Mouse (Mus musculus) lung, adult 2 months (tissue): Measurements from ENCODE around the gene Wasl. TPM values are rescaled to one million over a fixed set of nuclear protein-coding genes. Genes with fewer than 3 reads are reported as not detected.

Experiments
- DNase-seq: peaks from one replicate; pipeline ENCODE4 v3.0.0; 2022
- H3K4me1 ChIP-seq: fragments of 200-500 bp; 2 replicates; pipeline ENCODE4 v1.6.1; 2011; ENCODE audit warnings: low read length; ENCODE audit not compliant: control insufficient read depth, insufficient read depth
- H3K4me3 ChIP-seq: fragments of 200-500 bp; replicated peaks from 2 replicates; pipeline ENCODE3; 2011; ENCODE audit warnings: low read depth, mild to moderate bottlenecking, control low read depth, low read length; ENCODE audit errors: extremely low read depth
- CTCF ChIP-seq: fragments of 200-500 bp; IDR thresholded peaks from 2 replicates; pipeline ENCODE4 v1.5.1; 2011; ENCODE audit warnings: mild to moderate bottlenecking, low read length, control low read depth; ENCODE audit not compliant: insufficient read depth
- POLR2A ChIP-seq: fragments of 200-500 bp; IDR thresholded peaks from 2 replicates; pipeline ENCODE4 v1.6.1; 2011; ENCODE audit warnings: low read depth, mild to moderate bottlenecking, control low read depth, low read length, borderline replicate concordance; ENCODE audit errors: extremely low read depth
- WGBS: fragments of 180-500 bp; shearing (Covaris S2); methylation state at CpG from one replicate; pipeline ENCODE4 v1.1.7; 2018; 5-methylcytosine and 5-hydroxymethylcytosine counted together
- polyA plus RNA-seq: library from polyadenylated mRNA; depleted of rRNA; stranded (reverse); fragments of >200 nt; gene quantifications from 2 replicates; pipeline ENCODE4 v1.2.3, GENCODE M21; 2012

Wasl gene
- polyA plus RNA-seq, 1 experiment: 70.0 TPM

- WGBS: 67% methylated on average over 4 of the region's 4 CpGs
Measured at GRCm38 (mm10) chr6:24608129-24608528, 56.7 kb downstream of the Wasl start.

DNA sequence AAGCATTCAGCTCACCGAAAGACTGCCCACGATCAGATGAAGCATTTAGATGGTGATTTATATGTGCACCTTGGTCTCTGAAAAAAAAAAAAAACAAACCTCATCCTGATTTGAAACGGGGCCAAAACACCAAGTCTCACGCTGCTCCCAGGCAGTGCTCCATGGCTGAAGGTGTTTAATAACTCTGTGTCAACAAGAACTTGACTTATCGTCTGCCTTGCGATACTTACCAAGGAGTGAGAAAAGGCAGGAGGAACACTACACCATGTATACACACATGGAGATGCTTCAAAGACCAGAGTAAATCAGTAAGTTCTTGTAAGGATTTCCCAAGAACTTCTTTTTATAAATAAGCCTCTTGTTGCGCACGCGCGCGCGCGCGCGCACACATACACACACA, 57.3 kb downstream of the Wasl start:
- no peak overlapping the region for H3K4me3 ChIP-seq
- DNase-seq: no peak
- TF ChIP-seq POLR2A (no peak), CTCF (no peak)
- peaks cover 6% of the 10 kb centered on the region; the same call in 1 of the 2 replicates for H3K4me1 ChIP-seq
- 64% methylated on average over 15 of the region's 15 CpGs for WGBS

More at GRCm38 (mm10) chr6:24608129-24608528, 56.7 kb downstream of the Wasl start:
- H3K4me1 ChIP-seq: peaks cover 5% of the 10 kb centered on the region; the same call in 1 of the 2 replicates
- TF ChIP-seq CTCF: no peak
- TF ChIP-seq POLR2A: no peak
- DNase-seq: no peak
- H3K4me3 ChIP-seq: no peak overlapping the region

DNA sequence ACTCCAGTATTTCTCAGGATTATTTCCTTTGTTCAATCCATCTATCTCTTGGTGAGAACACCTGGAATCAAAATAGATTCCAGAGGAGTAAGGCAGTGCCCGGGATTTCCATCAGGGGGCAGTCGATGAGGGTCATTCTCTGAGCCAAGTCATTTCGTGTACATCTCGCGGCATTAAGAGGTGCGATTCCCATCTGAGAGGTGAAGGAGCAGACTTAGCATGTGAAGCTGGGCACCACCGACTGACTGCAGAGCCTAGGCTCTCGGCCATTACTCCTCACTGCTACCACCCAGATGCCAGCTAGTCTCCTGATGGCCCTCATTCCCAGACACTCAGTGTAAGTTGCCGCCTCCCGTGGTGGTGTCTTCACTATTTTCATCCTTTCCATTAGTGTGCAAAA, 58.3 kb downstream of the Wasl start:
- Histone ChIP-seq H3K4me3 (no peak overlapping the region), H3K4me1 (peaks cover 4% of the 10 kb centered on the region; the same call in 1 of the 2 replicates)
- DNase-seq: no peak
- TF ChIP-seq CTCF: no peak
- TF ChIP-seq POLR2A: no peak
- WGBS: 66% methylated on average over 10 of the region's 10 CpGs

DNA sequence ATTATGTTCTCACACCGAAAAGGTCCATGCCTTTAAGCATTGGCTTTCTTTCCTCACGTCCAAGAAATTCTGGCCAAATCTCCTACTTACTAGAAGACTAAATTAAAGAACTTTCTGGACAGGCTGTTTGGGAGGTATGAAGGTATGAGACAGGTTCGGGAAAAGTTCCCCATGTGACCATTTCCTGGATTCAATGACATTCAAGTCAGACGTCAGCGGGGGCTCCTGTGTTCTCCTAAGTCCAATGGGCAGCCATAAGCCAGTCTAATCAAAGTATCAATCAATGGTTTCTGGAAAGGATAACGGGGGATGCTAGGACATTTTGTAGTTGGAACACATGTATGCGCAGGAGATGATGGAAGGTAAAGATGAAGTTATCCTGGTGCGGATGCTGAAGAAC, 59.2 kb downstream of the Wasl start:
- no peak for DNase-seq
- Histone ChIP-seq H3K4me1 (peaks cover 4% of the 10 kb centered on the region), H3K4me3 (no peak overlapping the region)
- WGBS: 91% methylated on average over 8 of the region's 8 CpGs
- TF ChIP-seq CTCF (no peak), POLR2A (no peak)

DNA sequence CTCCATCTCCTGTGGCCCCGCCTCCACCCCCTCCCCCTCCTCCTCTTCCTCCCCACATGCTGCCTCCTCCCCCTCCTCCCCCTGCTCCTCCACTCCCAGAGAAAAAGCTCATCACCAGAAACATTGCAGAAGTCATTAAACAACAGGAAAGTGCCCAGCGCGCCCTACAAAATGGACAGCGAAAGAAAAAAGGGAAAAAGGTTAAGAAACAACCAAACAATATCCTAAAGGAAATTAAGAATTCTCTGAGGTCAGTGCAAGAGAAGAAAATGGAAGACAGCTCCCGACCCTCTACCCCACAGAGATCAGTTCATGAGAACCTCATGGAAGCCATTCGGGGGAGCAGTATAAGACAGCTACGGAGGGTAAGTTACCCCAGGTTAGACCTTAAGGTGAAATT, 60.5 kb downstream of the Wasl start:
- no peak for DNase-seq
- 93% methylated on average over 7 of the region's 7 CpGs for WGBS
- H3K4me1 ChIP-seq: peaks cover 4% of the 10 kb centered on the region
- TF ChIP-seq CTCF (no peak), POLR2A (no peak)
- no peak overlapping the region for H3K4me3 ChIP-seq

GRCm38 (mm10) chr6:24602993-24603392, 61.8 kb downstream of the Wasl start:
- H3K4me1 ChIP-seq: peaks cover 4% of the 10 kb centered on the region
- no peak overlapping the region for H3K4me3 ChIP-seq
- whole genome bisulfite sequencing: 68% methylated on average over 5 of the region's 5 CpGs
- no peak for TF ChIP-seq POLR2A
- TF ChIP-seq CTCF: no peak
- no peak for DNase-seq

- peaks cover 5% of the 10 kb centered on the region for H3K4me1 ChIP-seq
- no peak overlapping the region for H3K4me3 ChIP-seq
- 56% methylated on average over 3 of the region's 3 CpGs for WGBS
- no peak for TF ChIP-seq POLR2A
- TF ChIP-seq CTCF: no peak
- DNase-seq: no peak
Measured at GRCm38 (mm10) chr6:24602351-24602750, 62.5 kb downstream of the Wasl start.

- WGBS: 35% methylated on average over 1 of the region's 1 CpGs
- Histone ChIP-seq H3K4me3 (no peak overlapping the region), H3K4me1 (peaks cover 7% of the 10 kb centered on the region)
- no peak for DNase-seq
- TF ChIP-seq CTCF (no peak), POLR2A (no peak)
Measured at GRCm38 (mm10) chr6:24601668-24602067, 63.1 kb downstream of the Wasl start.

DNA sequence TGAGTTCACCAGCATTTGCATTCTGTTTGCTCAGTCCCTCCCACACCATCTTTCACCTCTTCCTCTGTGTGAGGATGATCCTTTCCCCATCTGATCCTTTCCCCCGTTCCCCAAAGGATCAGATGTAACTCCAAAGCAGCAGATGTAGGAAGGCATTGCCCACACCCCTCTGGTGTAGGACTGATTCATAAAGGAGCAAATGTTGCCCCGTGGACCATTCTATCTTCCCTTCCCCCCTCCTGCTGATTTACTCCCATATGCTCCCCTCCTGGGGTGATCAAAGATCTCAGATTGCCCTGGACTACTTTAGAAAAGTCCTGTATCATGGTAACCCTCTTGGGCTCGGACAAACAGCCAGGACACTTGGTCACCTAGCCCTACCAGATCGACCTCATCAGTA, 64.1 kb downstream of the Wasl start:
- no peak for DNase-seq
- no peak overlapping the region for H3K4me3 ChIP-seq
- no peak for TF ChIP-seq CTCF
- TF ChIP-seq POLR2A: no peak
- WGBS: 76% methylated on average over 4 of the region's 4 CpGs
- H3K4me1 ChIP-seq: peaks cover 7% of the 10 kb centered on the region

DNA sequence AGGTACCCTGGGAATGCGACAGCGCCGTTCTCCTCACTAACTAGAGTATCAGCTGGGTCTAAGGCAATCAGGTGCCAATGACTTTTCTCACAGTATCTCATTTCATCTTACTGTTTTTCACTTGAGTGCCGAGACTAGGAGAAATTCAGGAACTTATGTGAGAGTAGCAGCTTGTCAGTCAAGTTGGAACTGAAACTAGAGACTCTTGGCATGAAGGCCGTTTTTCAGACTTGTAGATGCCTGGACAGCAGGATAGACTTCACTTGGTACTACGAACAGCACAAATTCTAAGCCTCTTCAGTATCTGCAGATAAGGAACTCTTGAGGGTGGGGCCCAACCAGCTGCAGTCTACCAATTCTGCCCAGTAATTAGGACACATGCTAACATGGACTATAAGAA, 64.7 kb downstream of the Wasl start:
- no peak overlapping the region for H3K4me3 ChIP-seq
- no peak for DNase-seq
- TF ChIP-seq POLR2A: no peak
- TF ChIP-seq CTCF: no peak
- WGBS: 68% methylated on average over 6 of the region's 6 CpGs
- H3K4me1 ChIP-seq: peaks cover 7% of the 10 kb centered on the region
